Mouse (Mus musculus) neural tube, embryonic 14.5 days (tissue): ENCODE results near the gene Robo1. TPM values are rescaled to one million over a fixed set of nuclear protein-coding genes. Genes with fewer than 3 reads are reported as not detected.

Source experiments
- ATAC-seq: fragments of 200-750 bp; cut with Nextera tagmentation; 2 replicates; pipeline ENCODE4 v1.8.0; 2017; ENCODE audit warnings: low read depth, mild to moderate bottlenecking, moderate TSS enrichment, moderate library complexity
- H3K27ac ChIP-seq: fragments of 300-500 bp; sonication (generic); 2 replicates; pipeline ENCODE4 v1.5.1; 2014; ENCODE audit warnings: low read depth, mild to moderate bottlenecking, control low read depth, low read length, moderate library complexity, mixed read lengths
- H3K27me3 ChIP-seq: fragments of 300-500 bp; sonication (generic); 2 replicates; pipeline ENCODE4 v1.6.1; 2014; ENCODE audit warnings: low read length; ENCODE audit not compliant: control insufficient read depth, insufficient read depth
- H3K36me3 ChIP-seq: fragments of 300-500 bp; sonication (generic); 2 replicates; pipeline ENCODE4 v1.6.1; 2014; ENCODE audit warnings: low read length, mixed read lengths; ENCODE audit not compliant: control insufficient read depth, insufficient read depth
- H3K4me1 ChIP-seq: fragments of 300-500 bp; sonication (generic); 2 replicates; pipeline ENCODE4 v1.6.1; 2014; ENCODE audit warnings: low read length; ENCODE audit not compliant: control insufficient read depth, insufficient read depth
- H3K4me2 ChIP-seq: fragments of 300-500 bp; sonication (generic); 2 replicates; pipeline ENCODE4 v1.6.1; 2014; ENCODE audit warnings: mild to moderate bottlenecking, low read depth, low read length, control low read depth
- H3K4me3 ChIP-seq: fragments of 300-500 bp; sonication (generic); 2 replicates; pipeline ENCODE4 v1.5.1; 2014; ENCODE audit warnings: low read depth, low read length, control low read depth, mixed read lengths
- H3K9ac ChIP-seq: fragments of 300-500 bp; sonication (generic); replicated peaks from 2 replicates; pipeline ENCODE4 v1.6.1; 2014; ENCODE audit warnings: low read depth, mild to moderate bottlenecking, control low read depth, low read length, mixed read lengths
- H3K9me3 ChIP-seq: fragments of 300-500 bp; sonication (generic); 2 replicates; pipeline ENCODE4 v1.6.1; 2016; ENCODE audit warnings: low read length; ENCODE audit not compliant: control insufficient read depth
- whole genome bisulfite sequencing: fragments of 180-500 bp; shearing (Covaris S2); extraction: QIAGEN DNeasy Blood & Tissue Kit; methylation state at CpG from one replicate; pipeline ENCODE4 v1.1.7; 2014; 5-methylcytosine and 5-hydroxymethylcytosine counted together
- polyA plus RNA-seq: library from polyadenylated mRNA; unstranded; fragments of >200 nt; fragmentation: Nextera tagmentation; extraction: Ambion mirVana; gene quantifications from 2 replicates; pipeline ENCODE4 v1.2.1, GENCODE M21; 2014

Robo1 gene
- polyA plus RNA-seq, 1 experiment from 2014 or later, result 46.2 TPM

DNA sequence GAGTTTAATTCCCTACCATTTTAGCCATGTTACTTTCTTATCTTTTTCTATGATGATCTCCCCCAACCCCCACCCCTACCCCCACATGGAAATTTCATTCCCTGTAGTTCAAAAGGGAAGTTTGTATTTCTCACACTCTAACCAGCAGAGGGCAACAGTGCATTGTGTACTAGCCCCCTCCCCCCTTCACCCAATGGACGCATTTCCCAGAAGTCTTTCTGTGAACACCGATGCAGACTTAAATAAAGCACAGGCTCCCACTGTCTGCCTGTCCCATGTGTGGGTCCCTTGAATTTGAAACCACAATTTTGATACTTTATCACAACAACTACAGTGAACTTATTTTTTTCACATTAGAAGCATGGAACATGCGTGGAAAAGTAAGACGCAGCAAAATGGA, 341.2 kb downstream of the Robo1 start:
- ATAC-seq, result no peak

DNA sequence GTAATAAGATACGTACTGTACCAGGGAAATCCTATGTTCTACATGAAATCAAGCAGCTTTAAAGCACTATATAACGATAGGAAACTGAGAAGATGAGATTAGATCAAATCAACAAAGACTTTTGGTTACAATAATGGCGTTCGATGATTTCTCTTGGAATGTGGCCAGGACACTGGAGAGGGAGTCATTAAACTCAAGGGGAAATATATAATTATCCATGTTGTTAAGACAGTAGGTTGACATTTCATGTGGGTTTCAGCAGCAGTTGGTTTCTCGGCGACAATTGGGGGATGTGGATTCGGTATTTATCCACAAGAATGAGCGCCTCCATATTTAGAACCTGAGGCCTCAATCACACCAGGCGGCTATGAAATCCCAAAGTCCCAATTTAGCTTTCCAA, 347.3 kb downstream of the Robo1 start:
- H3K9ac ChIP-seq, result no peak overlapping the region
- H3K27ac ChIP-seq, result no peak overlapping the region
- H3K4me1 ChIP-seq, result no peaks in the 10 kb centered on the region
- ATAC-seq, result no peak
- WGBS, result 59% methylated on average over 9 of the region's 9 CpGs
- H3K36me3 ChIP-seq, result no peaks in the 10 kb centered on the region
- H3K9me3 ChIP-seq, result no peaks in the 10 kb centered on the region
- H3K4me3 ChIP-seq, result no peak overlapping the region
- no peak overlapping the region for H3K4me2 ChIP-seq
- no peaks in the 10 kb centered on the region for H3K27me3 ChIP-seq

More for the DNA sequence above, 341.2 kb downstream of the Robo1 start:
- no peak overlapping the region for H3K4me3 ChIP-seq
- no peaks in the 10 kb centered on the region for H3K9me3 ChIP-seq
- WGBS, result 45% methylated on average over 4 of the region's 4 CpGs
- no peak overlapping the region for H3K27ac ChIP-seq
- H3K9ac ChIP-seq, result no peak overlapping the region
- H3K4me1 ChIP-seq, result peaks cover 3% of the 10 kb centered on the region; the same call in 1 of the 2 replicates
- H3K4me2 ChIP-seq, result no peak overlapping the region
- no peaks in the 10 kb centered on the region for H3K36me3 ChIP-seq
- H3K27me3 ChIP-seq, result no peaks in the 10 kb centered on the region

DNA sequence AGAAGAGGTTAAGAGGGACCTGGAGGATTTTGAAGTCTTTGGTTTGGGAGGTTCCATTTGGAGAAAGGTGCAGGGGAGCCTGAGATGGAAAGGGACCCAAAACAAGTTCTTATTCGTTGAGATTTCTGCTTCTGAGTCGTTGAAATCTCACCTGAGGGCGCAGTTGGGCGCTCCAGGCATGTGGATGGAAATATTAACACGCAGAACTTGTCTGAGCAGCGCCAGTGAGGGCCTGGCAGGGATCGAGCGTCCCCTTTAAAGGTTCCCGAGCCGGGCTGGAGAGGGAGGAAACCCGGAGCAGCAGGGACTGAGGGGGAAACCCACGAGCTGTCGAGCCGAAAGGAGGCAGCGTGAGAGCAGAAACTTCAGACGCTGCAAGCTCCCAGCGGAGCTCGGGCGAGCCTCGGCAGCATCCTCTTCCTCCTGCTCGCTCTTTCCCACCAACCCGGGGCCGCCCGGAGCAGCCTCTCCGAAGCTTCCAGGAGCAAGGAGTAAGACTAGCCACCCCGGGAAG, 354.8 kb downstream of the Robo1 start:
- ATAC-seq, result peak; percentile 90
- Histone ChIP-seq H3K27ac (peak overlapping the region; percentile 75), H3K36me3 (no peaks in the 10 kb centered on the region), H3K9me3 (no peaks in the 10 kb centered on the region), H3K27me3 (no peaks in the 10 kb centered on the region), H3K4me1 (peaks cover 12% of the 10 kb centered on the region; the same call in 1 of the 2 replicates), H3K4me3 (peak overlapping the region; percentile 76), H3K9ac (peak overlapping the region; percentile 77), H3K4me2 (peak overlapping the region; percentile 75)
- under 1% methylated on average over 26 of the region's 26 CpGs for WGBS

DNA sequence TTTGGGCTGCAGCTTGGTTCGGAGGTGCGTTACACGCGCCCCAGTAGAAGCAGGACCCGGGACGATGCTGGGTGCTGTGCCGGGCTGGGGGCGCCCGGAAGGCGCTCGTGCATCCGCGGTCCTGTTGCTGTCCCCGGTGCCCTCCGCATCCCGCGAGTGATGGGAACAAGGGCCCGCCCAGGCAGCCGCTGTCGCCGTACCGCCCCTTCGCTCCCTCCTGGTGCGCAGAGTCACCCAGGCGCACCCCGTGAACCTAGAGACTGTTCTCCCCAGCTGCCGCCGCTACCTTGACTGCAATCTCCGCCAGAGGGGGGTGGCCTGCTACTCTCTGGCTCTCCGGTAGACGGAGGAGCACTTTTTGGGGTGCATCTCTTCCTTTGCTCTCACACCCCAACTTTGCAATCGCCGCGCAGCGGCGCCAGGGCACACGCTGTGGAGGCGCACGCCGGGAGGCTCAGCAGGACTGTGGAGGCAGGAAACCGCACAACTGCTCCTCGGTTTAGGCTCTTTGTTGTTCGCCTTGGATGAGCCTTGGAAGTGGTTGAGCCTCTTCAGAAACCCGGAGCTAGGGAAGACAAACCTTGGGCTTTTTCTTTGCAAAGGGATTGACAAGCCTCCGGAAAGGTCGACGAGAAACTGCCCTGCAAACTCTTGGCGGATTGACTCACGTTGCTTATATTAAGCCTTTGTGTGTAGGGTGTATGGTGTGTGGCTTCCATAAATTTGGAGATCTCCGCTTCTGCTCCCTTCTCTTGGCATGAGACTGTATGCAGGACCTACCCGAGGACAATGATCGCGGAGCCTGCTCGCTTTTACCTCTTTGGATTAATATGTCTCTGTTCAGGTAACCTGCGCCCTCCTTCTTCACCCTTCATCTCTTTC, 355.5 kb downstream of the Robo1 start:
- H3K4me1 ChIP-seq, result peaks cover 12% of the 10 kb centered on the region; the same call in 1 of the 2 replicates
- no peaks in the 10 kb centered on the region for H3K9me3 ChIP-seq
- WGBS, result under 1% methylated on average over 55 of the region's 55 CpGs
- no peaks in the 10 kb centered on the region for H3K36me3 ChIP-seq
- H3K9ac ChIP-seq, result peak overlapping the region; percentile 77
- H3K4me2 ChIP-seq, result peak overlapping the region; percentile 75
- peak; percentile 83 for ATAC-seq
- H3K4me3 ChIP-seq, result peak overlapping the region; percentile 76
- no peaks in the 10 kb centered on the region for H3K27me3 ChIP-seq
- peak overlapping the region; percentile 75 for H3K27ac ChIP-seq

DNA sequence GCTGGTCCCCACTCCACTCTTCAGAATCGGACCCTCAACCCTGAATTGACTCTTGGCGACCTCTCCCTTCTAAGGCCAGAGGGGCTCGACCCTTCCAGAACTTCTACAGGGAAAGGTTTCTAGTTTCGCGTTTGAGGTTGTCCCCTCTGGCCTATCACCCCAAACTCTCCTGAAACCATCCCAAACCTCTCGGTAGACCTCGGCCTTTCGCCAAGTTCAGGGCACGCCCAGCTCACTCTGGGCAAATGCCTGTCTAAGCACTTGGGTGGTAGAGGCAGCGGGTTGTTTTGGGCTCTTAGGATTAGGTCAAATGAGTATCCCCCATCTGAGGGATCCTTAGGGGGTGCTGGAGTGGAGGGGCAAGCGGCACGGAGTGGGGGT, 356.1 kb downstream of the Robo1 start:
- H3K4me2 ChIP-seq, result peak overlapping the region; percentile 75
- 0 out of 2 replicates have a peak, but pooled peaks have one; percentile 26 for ATAC-seq

DNA sequence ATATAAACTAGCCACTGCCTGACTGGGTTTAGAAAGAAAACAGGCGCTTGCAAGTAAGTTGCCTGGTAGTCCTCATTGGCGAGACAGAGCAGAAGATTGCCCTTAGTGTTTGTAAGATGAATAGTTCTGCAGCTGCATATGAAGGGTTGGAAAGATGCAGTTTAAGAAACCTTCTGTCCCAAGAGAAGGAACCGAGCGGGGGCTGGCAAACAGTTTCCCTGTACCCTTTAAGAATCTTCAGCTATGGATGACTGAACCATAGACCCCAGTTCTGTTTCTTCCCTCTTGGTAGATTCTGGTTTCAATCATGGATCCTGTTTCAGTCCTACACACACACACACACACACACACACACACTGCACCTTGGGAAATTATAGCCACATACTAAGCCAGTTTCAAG, 356.7 kb downstream of the Robo1 start:
- Histone ChIP-seq H3K27me3 (no peaks in the 10 kb centered on the region), H3K27ac (no peak overlapping the region), H3K9me3 (no peaks in the 10 kb centered on the region), H3K4me2 (peak overlapping the region; percentile 75), H3K36me3 (no peaks in the 10 kb centered on the region), H3K4me1 (peaks cover 12% of the 10 kb centered on the region; the same call in 1 of the 2 replicates), H3K4me3 (peak overlapping the region; percentile 76), H3K9ac (no peak overlapping the region)
- no peak for ATAC-seq
- 7% methylated on average over 4 of the region's 4 CpGs for WGBS

More for the DNA sequence above, 356.1 kb downstream of the Robo1 start:
- H3K9ac ChIP-seq, result peak overlapping the region; percentile 77
- no peaks in the 10 kb centered on the region for H3K36me3 ChIP-seq
- peaks cover 12% of the 10 kb centered on the region; the same call in 1 of the 2 replicates for H3K4me1 ChIP-seq
- H3K27ac ChIP-seq, result no peak overlapping the region
- WGBS, result 0% methylated on average over 12 of the region's 12 CpGs
- H3K4me3 ChIP-seq, result peak overlapping the region; percentile 76
- no peaks in the 10 kb centered on the region for H3K9me3 ChIP-seq
- no peaks in the 10 kb centered on the region for H3K27me3 ChIP-seq

DNA sequence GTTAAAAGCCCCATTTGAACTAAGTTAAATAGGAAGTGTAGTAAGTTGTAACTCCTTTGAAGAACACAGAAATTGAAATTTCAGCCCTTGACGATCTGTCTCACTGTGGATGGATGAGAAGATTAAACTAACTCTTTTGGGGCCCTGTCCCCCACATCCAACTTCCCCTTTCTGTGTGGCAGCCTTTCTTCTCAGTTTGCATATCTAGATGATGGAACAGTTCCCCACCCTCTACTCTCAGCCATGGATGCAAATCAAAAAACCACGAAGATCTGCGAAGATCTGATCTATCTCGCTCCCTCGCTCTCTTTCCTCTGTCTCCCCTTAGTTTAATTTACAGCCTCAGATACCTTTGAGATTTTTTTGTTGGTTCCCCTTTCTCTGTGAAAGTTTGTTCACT, 357.3 kb downstream of the Robo1 start:
- no peak for ATAC-seq
- no peak overlapping the region for H3K27ac ChIP-seq
- H3K4me1 ChIP-seq, result peaks cover 12% of the 10 kb centered on the region; the same call in 1 of the 2 replicates
- H3K27me3 ChIP-seq, result no peaks in the 10 kb centered on the region
- WGBS, result 18% methylated on average over 5 of the region's 5 CpGs
- no peak overlapping the region for H3K9ac ChIP-seq
- peak overlapping the region; percentile 76 for H3K4me3 ChIP-seq
- peak overlapping the region; percentile 75 for H3K4me2 ChIP-seq
- H3K9me3 ChIP-seq, result no peaks in the 10 kb centered on the region
- no peaks in the 10 kb centered on the region for H3K36me3 ChIP-seq

DNA sequence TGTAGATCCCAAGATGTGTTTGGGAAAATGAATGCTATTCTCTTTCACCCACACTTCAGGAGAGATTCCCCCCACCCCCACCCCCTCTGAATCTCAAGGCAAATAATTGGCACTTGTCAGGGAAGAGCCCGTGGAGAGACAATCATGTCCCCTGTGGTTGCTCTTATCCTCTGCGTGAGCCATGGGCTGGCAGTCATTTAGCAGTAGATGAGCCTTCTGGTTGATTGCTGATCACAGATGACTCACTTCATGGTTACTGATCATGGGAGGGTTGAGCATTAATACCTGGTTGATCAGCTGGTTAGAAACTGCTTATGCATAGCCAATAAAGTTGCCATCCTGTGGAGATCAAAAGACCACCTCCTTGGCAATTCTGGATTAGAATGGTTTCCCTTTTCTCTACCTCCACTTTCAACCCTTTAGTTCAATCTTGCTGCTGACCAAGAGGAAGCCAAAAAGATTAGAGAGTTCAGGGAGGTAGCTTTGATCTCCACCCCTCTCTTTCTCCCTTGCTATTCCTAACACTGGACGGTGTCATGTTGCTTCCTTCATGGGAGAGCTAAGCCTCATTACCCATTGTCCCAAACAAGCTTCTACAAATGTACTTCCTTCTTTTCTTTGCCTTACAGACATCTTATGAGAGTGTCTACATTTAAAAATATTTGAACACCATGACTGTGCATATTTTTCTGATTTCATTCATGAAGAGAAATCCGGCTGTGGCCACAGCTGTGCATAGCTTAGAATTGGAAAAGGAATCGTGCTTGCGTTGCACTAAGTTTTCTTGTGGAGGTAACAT, 362.3 kb downstream of the Robo1 start:
- Histone ChIP-seq H3K9me3 (no peaks in the 10 kb centered on the region), H3K4me1 (peaks cover 4% of the 10 kb centered on the region; the same call in 1 of the 2 replicates), H3K36me3 (no peaks in the 10 kb centered on the region), H3K4me3 (no peak overlapping the region), H3K27ac (no peak overlapping the region), H3K27me3 (no peaks in the 10 kb centered on the region), H3K9ac (no peak overlapping the region), H3K4me2 (no peak overlapping the region)
- 49% methylated on average over 6 of the region's 6 CpGs for WGBS
- no peak for ATAC-seq
